Mouse (Mus musculus) yolk sac, embryonic 10.5 days (tissue): ENCODE measurements around the gene Ewsr1.

Source experiments
- DNase-seq: peaks from one replicate; pipeline ENCODE4 v3.0.0-alpha.2; 2017; ENCODE audit warnings: low spot score

Gene Ewsr1

DNA sequence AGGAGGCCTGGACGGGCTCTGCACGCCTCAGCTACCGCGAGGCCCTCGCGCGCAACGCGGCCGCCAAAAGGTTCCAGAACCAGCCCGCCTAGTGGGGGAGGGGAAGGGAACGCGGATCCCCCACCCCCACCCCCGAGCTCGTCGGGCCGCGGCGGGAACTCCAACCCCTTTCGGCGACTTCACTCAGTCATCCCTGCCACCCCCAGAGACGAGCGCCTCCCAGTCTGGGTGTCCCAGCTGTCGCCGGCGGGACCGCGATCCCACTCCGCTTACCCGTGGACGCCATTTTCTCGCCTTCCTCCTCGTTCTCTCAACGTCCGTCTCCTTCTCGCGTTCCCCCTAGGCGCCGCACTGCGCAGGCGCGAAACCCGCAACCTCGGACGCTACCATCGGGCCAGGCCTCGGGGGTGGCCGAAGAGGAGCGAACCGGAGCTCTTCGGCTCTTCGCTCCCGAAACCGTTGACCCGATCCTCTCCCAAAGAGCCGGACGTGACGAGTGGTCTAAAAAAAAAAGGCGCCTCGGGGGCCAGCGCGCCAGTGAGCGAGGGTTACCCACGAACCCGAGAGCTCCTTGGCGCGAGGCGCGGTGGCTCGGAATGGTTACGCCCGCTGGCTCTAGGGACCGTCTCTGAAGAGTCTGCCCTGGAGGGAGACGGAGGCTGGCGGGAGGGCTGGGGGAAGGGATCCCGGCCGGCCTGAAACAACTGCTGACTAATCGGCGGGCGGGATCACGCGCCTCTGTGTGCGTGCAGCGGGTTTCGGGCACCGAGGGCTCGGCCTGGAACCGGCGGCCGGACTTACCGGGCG lies at the start of gene Ewsr1, which contains the start of gene Rhbdd3:
Gene Ewsr1 (minus strand): TSS at position 531 of the 807 bp plus-strand sequence.
Gene Rhbdd3 (plus strand): TSS at position 191 of the 807 bp plus-strand sequence.
- DNase-seq: peak; percentile 96

DNA sequence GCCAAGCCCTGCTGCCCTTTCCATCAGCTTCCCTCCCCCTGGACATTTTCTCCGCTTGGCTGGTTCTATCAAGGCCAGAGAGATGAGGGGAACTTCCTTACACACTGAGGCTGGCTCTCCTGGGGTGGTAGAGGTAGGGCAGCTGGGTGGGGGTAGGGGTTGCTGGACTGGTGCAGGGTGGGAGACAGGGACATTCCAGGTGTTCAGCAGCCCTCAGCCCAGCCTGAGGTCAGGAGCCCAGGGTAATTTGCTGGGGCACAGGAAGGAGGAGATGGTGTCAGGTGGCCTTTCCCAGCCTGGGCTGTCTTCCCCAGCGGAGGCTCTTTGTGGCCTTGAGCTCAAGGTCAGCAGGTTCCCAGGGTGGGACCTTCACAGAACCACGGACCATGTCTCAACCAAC lies 46.5 kb upstream of the Ewsr1 start:
- DNase-seq: no peak

GRCm38 (mm10) chr11:5141965-5142364 lies 42.9 kb upstream of the Ewsr1 start:
- no peak for DNase-seq

GRCm38 (mm10) chr11:5141252-5141651 lies 42.2 kb upstream of the Ewsr1 start:
- no peak for DNase-seq

- peak; percentile 68 for DNase-seq
Measured at GRCm38 (mm10) chr11:5140619-5141018, 41.6 kb upstream of the Ewsr1 start.

GRCm38 (mm10) chr11:5139372-5139771 lies 40.3 kb upstream of the Ewsr1 start:
- DNase-seq: peak; percentile 80

DNA sequence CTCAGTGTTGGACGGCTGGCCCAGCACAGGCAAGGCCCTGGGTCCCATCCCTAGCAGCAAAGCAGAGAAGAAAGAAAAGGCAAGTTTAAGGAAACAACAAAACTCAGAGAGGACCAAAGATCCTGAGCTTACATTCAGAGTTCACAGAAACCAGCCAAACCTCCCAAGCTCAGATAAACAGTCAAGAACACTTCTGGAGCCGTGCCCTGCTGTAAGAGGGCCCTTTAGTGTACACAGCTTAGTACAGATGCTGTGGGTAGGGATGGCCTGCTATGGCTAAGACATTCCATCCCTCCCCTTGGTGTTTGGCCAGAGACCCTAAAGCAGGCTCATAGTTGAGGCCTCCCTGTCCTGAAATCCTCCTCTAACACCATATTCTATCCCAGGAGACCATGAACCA lies 39.6 kb upstream of the Ewsr1 start:
- DNase-seq: no peak

GRCm38 (mm10) chr11:5135914-5136313 lies 36.8 kb upstream of the Ewsr1 start:
- no peak for DNase-seq

GRCm38 (mm10) chr11:5132751-5133150 lies 33.7 kb upstream of the Ewsr1 start:
- no peak for DNase-seq

GRCm38 (mm10) chr11:5130111-5130665 lies 31.1 kb upstream of the Ewsr1 start:
- no peak for DNase-seq

GRCm38 (mm10) chr11:5129035-5129480 lies 30.0 kb upstream of the Ewsr1 start:
- DNase-seq: no peak

- no peak for DNase-seq
Measured at GRCm38 (mm10) chr11:5125713-5126112, 26.6 kb upstream of the Ewsr1 start.

DNA sequence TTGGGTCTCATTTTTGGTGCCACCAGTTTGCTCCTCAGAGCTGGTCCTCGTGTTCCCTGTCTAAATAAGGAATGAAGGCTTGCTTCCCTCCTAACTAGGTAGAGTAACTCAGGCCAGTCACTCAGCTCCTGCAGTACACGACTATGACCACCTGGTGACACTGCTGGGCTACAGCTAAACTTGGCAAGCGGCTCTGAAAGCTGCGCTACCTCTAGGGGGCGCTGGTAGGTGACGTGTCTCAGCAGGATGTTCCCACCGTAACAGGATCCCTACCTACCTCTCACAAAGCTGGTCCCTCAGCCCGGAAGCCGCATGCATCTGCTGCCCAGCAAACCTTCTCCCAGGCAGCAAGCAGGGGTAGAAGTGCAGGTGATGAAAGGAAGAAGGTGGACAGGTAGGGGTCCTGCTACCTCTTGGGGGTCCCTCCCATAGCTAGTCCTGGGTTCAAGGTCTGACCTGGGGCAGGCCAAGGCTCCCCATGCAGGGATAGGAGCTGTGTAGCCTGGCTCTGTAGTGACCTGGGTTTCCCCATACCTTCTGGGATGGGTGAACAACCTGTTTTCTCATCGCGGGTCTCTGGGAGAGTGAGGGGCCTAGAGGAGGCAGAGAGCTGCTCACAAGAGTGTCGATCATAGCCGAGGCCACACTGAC lies 16.0 kb upstream of the Ewsr1 start:
- DNase-seq: peak; percentile 77

- DNase-seq: no peak
Measured at GRCm38 (mm10) chr11:5113645-5114044, 14.6 kb upstream of the Ewsr1 start.

DNA sequence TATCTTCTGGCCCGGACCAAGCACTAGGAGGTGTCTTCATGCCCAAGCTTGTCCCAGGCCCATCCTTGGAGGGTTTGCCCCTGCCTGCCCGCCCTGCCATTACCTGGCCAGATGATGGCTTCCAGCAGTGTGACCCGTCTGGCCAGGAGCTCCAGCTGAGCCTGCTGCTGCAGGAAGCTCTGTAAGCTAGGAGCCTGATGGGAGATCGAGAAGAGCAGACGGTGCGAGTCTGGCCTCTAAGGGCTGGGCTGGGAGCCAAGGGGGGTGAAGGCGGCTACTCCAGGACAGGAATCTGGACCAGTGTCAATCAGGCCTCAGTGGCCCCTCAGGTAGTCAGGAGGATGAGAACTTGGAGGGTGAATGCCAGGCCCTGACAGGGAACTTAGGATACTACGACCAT lies 10.4 kb upstream of the Ewsr1 start:
- no peak for DNase-seq

- no peak for DNase-seq
Measured at GRCm38 (mm10) chr11:5103986-5104509, 5.0 kb upstream of the Ewsr1 start.

- DNase-seq: no peak
Measured at GRCm38 (mm10) chr11:5102384-5102783, 3.3 kb upstream of the Ewsr1 start.

DNA sequence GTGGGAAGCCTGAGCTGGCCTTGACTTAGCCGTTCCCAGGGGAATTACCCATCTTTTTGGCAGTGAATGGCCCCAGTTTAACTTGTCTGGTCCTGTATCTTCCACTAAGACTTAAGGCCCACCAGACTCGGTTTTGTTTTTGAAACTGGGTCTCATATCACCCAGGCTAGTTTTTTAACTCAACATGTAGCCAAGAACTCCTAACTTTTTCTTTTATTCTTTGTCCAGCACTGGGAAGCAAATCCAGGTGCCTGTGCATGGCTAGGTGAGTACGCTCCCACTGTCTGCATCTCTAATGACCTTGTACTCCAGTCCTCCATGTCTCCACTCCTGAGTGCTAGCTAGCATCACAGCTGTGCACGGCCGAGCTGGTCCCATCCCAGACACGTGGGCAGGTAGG lies 2.6 kb upstream of the Ewsr1 start:
- no peak for DNase-seq

- DNase-seq: no peak
Measured at GRCm38 (mm10) chr11:5100801-5101200, 1.7 kb upstream of the Ewsr1 start.

- no peak for DNase-seq
Measured at GRCm38 (mm10) chr11:5100283-5100682, 1.2 kb upstream of the Ewsr1 start.

GRCm38 (mm10) chr11:5099576-5100183 lies 614 bp upstream of the Ewsr1 start:
- peak; percentile 90 for DNase-seq

DNA sequence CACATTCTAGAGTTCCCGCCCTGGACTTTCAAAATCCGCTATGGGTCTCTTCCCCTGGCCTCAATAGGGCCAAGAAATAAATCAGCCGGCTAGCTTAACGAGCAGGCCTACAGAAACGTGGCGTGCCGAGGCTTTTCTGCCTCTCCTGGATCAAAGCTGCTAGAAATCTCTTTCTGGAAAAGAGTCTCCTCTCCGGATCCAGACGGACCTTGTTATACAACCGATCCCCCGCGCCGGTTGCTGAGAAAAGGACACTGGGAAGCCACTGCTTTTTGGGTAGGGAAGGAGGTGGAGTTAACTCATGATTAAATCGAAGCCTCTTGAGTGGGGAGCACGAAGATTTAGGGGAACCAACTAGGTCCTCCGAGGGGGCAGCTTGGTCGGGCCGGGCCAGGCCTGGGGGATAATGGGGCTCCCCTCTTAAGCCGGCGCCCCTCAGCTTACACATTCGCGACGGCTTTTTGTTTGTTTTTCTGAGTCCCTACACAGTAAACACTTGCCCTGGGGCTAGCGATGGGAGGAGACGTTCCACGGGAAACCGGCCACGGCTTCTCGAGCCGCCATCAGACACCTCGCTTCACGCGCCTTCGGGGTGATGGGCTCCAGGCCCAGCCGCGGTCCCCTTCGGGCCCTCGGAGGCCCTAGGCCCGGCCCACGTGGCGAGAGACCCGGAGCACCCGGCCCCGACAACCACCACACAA lies 881 bp downstream of the Ewsr1 start:
- peak; percentile 40 for DNase-seq
